Mouse (Mus musculus) hindbrain, embryonic 15.5 days (tissue): ENCODE measurements around the gene Sowahb. TPM values are rescaled to one million over a fixed set of nuclear protein-coding genes. Genes with fewer than 3 reads are reported as not detected.
"Not testable (repeated sequence)": the region's sequence is repeated elsewhere in the genome, so short reads cannot be mapped to it uniquely, and the experiment has no call there.

ENCODE experiments used
- ATAC-seq: fragments of 200-750 bp; cut with Nextera tagmentation; 2 replicates; pipeline ENCODE4 v1.8.0; 2017; ENCODE audit warnings: low read depth, moderate number of reproducible peaks, moderate TSS enrichment; ENCODE audit not compliant: low FRiP score
- H3K27ac ChIP-seq: fragments of 300-500 bp; sonication (generic); replicated peaks from 2 replicates; pipeline ENCODE4 v1.5.1; 2015; ENCODE audit warnings: mild to moderate bottlenecking, inconsistent platforms
- H3K27me3 ChIP-seq: fragments of 300-500 bp; sonication (generic); 2 replicates; pipeline ENCODE4 v1.6.1; 2015; ENCODE audit warnings: control low read depth, inconsistent platforms
- H3K36me3 ChIP-seq: fragments of 300-500 bp; sonication (generic); 2 replicates; pipeline ENCODE4 v1.6.1; 2015; ENCODE audit warnings: control low read depth, inconsistent platforms
- H3K4me1 ChIP-seq: fragments of 300-500 bp; sonication (generic); replicated peaks from 2 replicates; pipeline ENCODE4 v1.6.1; 2015; ENCODE audit warnings: control low read depth, inconsistent platforms
- H3K4me2 ChIP-seq: fragments of 300-500 bp; sonication (generic); 2 replicates; pipeline ENCODE4 v1.6.1; 2015; ENCODE audit warnings: moderate library complexity, mild to moderate bottlenecking, inconsistent platforms
- H3K4me3 ChIP-seq: fragments of 300-500 bp; sonication (generic); 2 replicates; pipeline ENCODE4 v1.5.1; 2015; ENCODE audit warnings: mild to moderate bottlenecking, inconsistent platforms
- H3K9ac ChIP-seq: fragments of 300-500 bp; sonication (generic); 2 replicates; pipeline ENCODE4 v1.6.1; 2015; ENCODE audit warnings: inconsistent platforms
- H3K9me3 ChIP-seq: fragments of 300-500 bp; sonication (generic); 2 replicates; pipeline ENCODE4 v1.6.1; 2016; ENCODE audit warnings: control low read depth, inconsistent platforms
- WGBS: fragments of 180-500 bp; shearing (Covaris S2); methylation state at CpG from one replicate; pipeline ENCODE4 v1.1.7; 2015; 5-methylcytosine and 5-hydroxymethylcytosine counted together
- polyA plus RNA-seq: library from polyadenylated mRNA; unstranded; fragments of >200 nt; fragmentation: Nextera tagmentation; extraction: Ambion mirVana; gene quantifications from 2 replicates; pipeline ENCODE4 v1.2.1, GENCODE M21; 2015

Gene Sowahb
- polyA plus RNA-seq, 1 experiment from 2014 or later: not detected

- H3K36me3 ChIP-seq: no peaks in the 10 kb centered on the region
- no peak overlapping the region for H3K27ac ChIP-seq
- no peak overlapping the region for H3K4me2 ChIP-seq
- no peaks in the 10 kb centered on the region for H3K27me3 ChIP-seq
- WGBS: 69% methylated on average over 6 of the region's 6 CpGs
- H3K4me3 ChIP-seq: no peak overlapping the region
- H3K4me1 ChIP-seq: no peaks in the 10 kb centered on the region
- H3K9me3 ChIP-seq: no peaks in the 10 kb centered on the region
- ATAC-seq: no peak; the same call in 1 of the 2 replicates
- H3K9ac ChIP-seq: no peak overlapping the region
These were observed 24.7 kb downstream of the Sowahb start for GRCm38 (mm10) chr5:93020024-93020666.

DNA sequence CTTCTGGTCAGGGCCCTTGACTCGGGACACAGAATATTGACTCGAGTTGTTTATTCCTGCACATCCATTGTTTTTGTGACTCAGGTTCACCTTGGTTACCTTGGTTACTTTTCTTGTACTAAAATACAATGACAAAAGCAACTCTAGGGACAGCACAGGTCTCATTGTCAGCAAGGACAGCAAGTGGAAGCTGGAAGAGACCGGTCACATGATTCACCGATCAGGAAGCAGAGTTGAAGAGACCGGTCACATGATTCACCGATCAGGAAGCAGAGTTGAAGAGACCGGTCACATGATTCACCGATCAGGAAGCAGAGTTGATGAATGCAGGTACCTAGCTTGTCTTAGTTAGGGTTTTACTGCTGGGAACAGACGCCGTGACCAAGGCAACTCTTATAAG lies 25.6 kb downstream of the Sowahb start:
- H3K27ac ChIP-seq, H3K9me3 ChIP-seq, H3K27me3 ChIP-seq, H3K36me3 ChIP-seq, H3K4me1 ChIP-seq, ATAC-seq, H3K4me3 ChIP-seq, H3K4me2 ChIP-seq, H3K9ac ChIP-seq: not testable (repeated sequence)
- 96% methylated on average over 10 of the region's 10 CpGs for WGBS

GRCm38 (mm10) chr5:93017678-93018077 lies 27.1 kb downstream of the Sowahb start:
- no peak overlapping the region for H3K9ac ChIP-seq
- H3K9me3 ChIP-seq: no peaks in the 10 kb centered on the region
- no peak overlapping the region for H3K4me2 ChIP-seq
- no peak overlapping the region for H3K4me3 ChIP-seq
- ATAC-seq: no peak
- WGBS: 74% methylated on average over 3 of the region's 3 CpGs
- H3K27ac ChIP-seq: no peak overlapping the region
- no peaks in the 10 kb centered on the region for H3K27me3 ChIP-seq
- H3K36me3 ChIP-seq: no peaks in the 10 kb centered on the region
- H3K4me1 ChIP-seq: no peaks in the 10 kb centered on the region

DNA sequence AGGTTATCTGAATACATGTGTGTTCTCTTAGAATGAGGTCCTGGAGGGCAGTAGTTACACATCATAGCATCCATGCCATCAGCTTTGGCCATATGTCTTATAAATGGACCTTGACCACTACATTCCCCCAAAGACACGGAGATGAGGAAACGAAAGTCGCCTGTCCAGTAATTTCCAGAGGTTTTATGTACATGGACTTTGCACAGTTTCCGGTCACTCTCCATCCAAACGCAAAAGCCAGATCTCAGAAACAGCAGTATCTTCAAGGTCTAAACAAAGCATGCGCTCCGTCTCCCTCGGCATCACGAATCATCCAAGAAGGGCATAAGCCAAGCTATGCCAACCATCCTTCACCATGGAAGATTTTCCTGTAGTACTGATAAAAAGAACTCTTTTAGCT lies 36.6 kb downstream of the Sowahb start:
- Histone ChIP-seq H3K4me1 (peaks cover 9% of the 10 kb centered on the region), H3K27ac (no peak overlapping the region), H3K9ac (no peak overlapping the region), H3K9me3 (no peaks in the 10 kb centered on the region), H3K4me3 (no peak overlapping the region), H3K27me3 (no peaks in the 10 kb centered on the region), H3K4me2 (no peak overlapping the region), H3K36me3 (no peaks in the 10 kb centered on the region)
- 96% methylated on average over 9 of the region's 9 CpGs for WGBS
- no peak for ATAC-seq

GRCm38 (mm10) chr5:93005815-93006341 lies 38.9 kb downstream of the Sowahb start:
- peak overlapping the region; percentile 5 for H3K4me3 ChIP-seq
- peak overlapping the region; percentile 50 for H3K4me2 ChIP-seq
- 31% methylated on average over 14 of the region's 14 CpGs for WGBS
- H3K27ac ChIP-seq: no peak overlapping the region
- H3K36me3 ChIP-seq: no peaks in the 10 kb centered on the region
- H3K9ac ChIP-seq: no peak overlapping the region
- peak; percentile 71; the same call in 1 of the 2 replicates for ATAC-seq
- H3K4me1 ChIP-seq: peaks cover 9% of the 10 kb centered on the region
- H3K9me3 ChIP-seq: no peaks in the 10 kb centered on the region
- no peaks in the 10 kb centered on the region for H3K27me3 ChIP-seq

- H3K9ac ChIP-seq: no peak overlapping the region
- peak overlapping the region; percentile 5 for H3K4me3 ChIP-seq
- H3K4me2 ChIP-seq: peak overlapping the region; percentile 50
- peaks cover 9% of the 10 kb centered on the region for H3K4me1 ChIP-seq
- no peaks in the 10 kb centered on the region for H3K27me3 ChIP-seq
- H3K27ac ChIP-seq: no peak overlapping the region
- 10% methylated on average over 19 of the region's 20 CpGs for WGBS
- ATAC-seq: peak; percentile 8; the same call in 1 of the 2 replicates
- H3K36me3 ChIP-seq: no peaks in the 10 kb centered on the region
- H3K9me3 ChIP-seq: no peaks in the 10 kb centered on the region
These were observed 39.5 kb downstream of the Sowahb start for GRCm38 (mm10) chr5:93005229-93005814.

GRCm38 (mm10) chr5:93002615-93003014 lies 42.2 kb downstream of the Sowahb start:
- ATAC-seq: no peak
- Histone ChIP-seq H3K9me3 (no peaks in the 10 kb centered on the region), H3K4me2 (no peak overlapping the region), H3K27ac (no peak overlapping the region), H3K4me3 (no peak overlapping the region), H3K27me3 (no peaks in the 10 kb centered on the region), H3K36me3 (no peaks in the 10 kb centered on the region), H3K4me1 (peaks cover 9% of the 10 kb centered on the region), H3K9ac (no peak overlapping the region)
- WGBS: 94% methylated on average over 2 of the region's 2 CpGs

DNA sequence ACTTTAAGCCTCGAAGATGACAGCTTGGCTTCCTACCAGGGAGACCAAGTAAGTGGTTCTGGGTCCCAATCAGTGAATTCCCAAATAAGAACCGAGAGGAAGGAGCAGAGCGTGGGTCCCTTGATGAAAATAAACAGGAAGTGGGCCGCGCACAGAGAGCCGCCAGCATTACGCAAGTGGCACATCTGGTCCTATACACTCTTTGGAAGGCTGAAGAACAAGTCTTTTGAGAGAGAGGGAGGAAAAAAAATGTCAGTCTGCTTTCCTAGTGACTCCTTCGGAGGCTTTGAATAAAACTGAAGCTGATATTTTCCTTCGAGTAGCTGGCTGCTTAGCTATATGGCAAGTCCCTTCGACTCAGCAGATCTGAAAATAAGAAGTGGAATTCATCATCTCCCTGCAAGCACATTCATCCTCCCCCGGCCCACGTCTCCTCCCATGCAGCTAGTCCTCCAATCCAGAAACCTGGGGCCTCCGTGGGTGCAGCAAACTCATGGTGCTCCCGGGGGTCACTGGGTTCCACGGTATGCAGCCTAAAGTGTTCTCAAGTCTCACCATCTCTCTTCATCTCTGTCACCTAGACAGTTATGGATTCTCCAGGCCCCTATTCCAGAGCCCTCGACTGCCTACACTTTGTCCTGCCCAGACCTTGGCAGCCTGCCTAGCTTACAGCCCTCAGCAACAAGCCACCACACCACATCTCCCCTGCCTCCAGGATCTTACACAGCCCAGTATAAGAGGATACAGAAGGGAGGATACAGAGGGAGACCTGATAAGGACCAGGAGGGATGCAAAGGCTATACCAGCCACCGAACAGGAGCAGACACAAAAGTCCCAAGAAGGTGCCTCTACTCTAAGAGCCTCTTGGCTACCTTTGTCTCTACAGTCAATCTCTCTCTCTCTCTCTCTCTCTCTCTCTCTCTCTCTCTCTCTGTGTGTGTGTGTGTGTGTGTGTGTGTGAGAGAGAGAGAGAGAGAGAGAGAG lies 43.8 kb downstream of the Sowahb start:
- no peaks in the 10 kb centered on the region for H3K36me3 ChIP-seq
- WGBS: 69% methylated on average over 17 of the region's 17 CpGs
- no peaks in the 10 kb centered on the region for H3K9me3 ChIP-seq
- ATAC-seq: no peak
- peaks cover 9% of the 10 kb centered on the region for H3K4me1 ChIP-seq
- H3K4me2 ChIP-seq: no peak overlapping the region
- H3K27ac ChIP-seq: no peak overlapping the region
- no peak overlapping the region for H3K9ac ChIP-seq
- H3K4me3 ChIP-seq: no peak overlapping the region
- no peaks in the 10 kb centered on the region for H3K27me3 ChIP-seq

DNA sequence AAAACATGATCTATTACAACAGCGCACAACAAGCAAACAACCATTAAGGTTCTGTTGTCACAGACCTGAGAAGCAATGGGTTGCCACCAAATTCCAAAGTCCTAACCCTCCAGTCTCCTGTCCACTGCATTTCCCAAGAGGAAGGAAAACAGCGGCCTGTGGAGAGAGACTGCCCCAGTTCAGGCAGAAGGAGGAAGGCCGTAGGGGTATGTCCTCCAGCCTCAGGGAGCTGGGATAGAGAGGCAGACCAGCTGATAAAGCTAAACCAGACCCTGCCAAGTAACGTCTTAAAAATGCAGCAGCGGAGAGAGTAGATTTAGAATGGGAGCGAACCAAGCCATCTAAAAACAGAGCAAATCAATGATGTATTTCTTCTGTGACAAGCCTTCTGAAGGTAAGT lies 44.8 kb downstream of the Sowahb start:
- no peak overlapping the region for H3K9ac ChIP-seq
- H3K27me3 ChIP-seq: no peaks in the 10 kb centered on the region
- H3K4me3 ChIP-seq: no peak overlapping the region
- no peaks in the 10 kb centered on the region for H3K9me3 ChIP-seq
- H3K27ac ChIP-seq: no peak overlapping the region
- 84% methylated on average over 6 of the region's 6 CpGs for WGBS
- no peaks in the 10 kb centered on the region for H3K36me3 ChIP-seq
- ATAC-seq: no peak
- H3K4me2 ChIP-seq: no peak overlapping the region
- H3K4me1 ChIP-seq: peaks cover under 1% of the 10 kb centered on the region; the same call in 1 of the 2 replicates

DNA sequence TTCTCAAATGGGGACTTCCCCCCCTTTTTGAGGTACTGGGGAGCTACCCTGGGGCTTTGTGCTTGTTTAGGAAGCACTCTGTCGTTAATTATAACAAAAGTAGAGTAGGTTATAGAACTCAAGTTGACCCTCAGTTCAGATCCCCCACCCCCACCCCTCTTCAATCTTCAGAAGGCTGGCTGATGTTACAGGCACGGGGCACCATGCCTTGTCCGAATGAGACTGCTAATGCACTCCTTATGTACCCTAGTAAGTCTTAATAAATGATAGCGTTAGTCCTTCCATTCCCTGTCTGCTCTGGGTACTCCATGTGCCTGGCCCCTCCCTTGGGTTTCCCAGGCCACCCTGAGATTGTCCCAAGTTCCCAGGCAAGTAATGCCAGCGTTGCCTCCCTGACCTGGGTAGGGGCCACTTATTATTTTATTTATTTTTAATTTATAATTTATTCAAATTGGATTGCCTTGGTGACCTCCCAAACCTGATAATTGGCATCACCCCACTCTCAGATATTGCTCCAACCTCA lies 46.3 kb downstream of the Sowahb start:
- WGBS: 60% methylated on average over 5 of the region's 5 CpGs
- Histone ChIP-seq H3K27ac (no peak overlapping the region), H3K9me3 (no peaks in the 10 kb centered on the region), H3K4me3 (no peak overlapping the region), H3K9ac (no peak overlapping the region), H3K36me3 (no peaks in the 10 kb centered on the region), H3K4me1 (no peaks in the 10 kb centered on the region), H3K4me2 (no peak overlapping the region), H3K27me3 (no peaks in the 10 kb centered on the region)
- ATAC-seq: no peak

DNA sequence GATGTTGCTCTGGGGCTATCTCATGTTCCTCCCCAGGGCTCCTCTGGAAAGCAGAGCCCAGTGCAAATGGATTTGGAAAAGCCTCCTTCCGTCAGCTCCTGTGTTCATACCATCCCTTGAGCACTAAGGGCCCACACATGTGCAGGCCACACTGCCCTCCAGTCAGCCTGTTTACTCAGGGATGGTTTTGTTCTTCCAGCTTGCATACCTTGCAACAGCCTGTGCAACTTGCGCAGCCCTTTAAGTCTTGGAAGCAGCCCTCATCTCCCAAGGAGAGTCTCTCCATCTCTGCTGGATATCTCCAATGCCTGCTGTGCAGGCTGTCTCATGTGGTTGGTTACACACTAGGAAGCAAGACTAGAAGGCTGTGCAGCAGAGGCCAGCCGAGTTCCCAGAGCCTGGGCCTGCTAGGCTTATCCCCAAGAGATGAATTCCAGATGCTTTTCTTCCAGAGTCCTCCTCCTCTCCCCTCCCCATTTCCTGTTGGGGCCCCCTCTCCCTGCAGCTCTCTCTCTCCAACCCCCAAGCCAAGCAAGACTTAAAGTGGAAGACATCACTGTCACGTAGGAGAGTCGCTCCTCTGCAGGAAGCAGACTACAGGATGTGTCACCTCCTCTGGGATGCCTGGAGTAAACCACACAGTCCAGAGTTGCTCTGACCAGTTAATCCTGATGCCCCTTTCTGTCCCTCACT lies 47.2 kb downstream of the Sowahb start:
- 52% methylated on average over 5 of the region's 5 CpGs for WGBS
- H3K36me3 ChIP-seq: no peaks in the 10 kb centered on the region
- no peak overlapping the region for H3K4me3 ChIP-seq
- no peaks in the 10 kb centered on the region for H3K4me1 ChIP-seq
- H3K4me2 ChIP-seq: no peak overlapping the region
- H3K9me3 ChIP-seq: no peaks in the 10 kb centered on the region
- H3K27me3 ChIP-seq: no peaks in the 10 kb centered on the region
- 0 out of 2 replicates have a peak, but pooled peaks have one; percentile 45 for ATAC-seq
- 0 out of 2 replicates have a peak overlapping the region, but pooled peaks have one; percentile 14 for H3K27ac ChIP-seq
- no peak overlapping the region for H3K9ac ChIP-seq
